Mouse (Mus musculus) retina, embryonic 14.5 days (tissue): ENCODE measurements at regions not wholly inside any gene's neighbourhood (a gene's known extent, or its start where the extent isn't known, plus 50 kb on each side); places are given as distances from the start of the nearest gene placed in this dataset.

ENCODE experiments used
- DNase-seq: peaks from one replicate; pipeline ENCODE4 v3.0.0-alpha.2; 2015; ENCODE audit warnings: low spot score

DNA sequence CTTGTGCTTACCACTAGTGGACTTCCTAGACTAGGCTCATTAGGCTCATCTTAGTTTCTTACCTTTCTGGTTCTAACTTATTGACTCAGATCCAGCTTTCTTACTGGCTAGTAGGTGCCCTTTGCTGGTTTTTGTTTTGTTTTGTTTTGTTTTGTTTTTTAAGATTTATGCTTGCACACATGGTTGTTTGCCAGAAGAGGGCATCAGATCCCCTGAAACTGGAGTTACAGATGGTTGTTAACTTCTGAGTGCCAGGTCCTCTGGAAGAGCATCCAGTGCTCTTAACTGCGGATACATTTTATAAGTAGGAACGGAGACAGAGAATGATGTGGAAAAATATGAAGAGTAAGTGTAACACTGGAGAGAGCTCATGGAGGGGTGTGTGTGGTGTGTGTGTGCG is 253.1 kb downstream of the Dysf start:
- no peak for DNase-seq
